Mouse (Mus musculus) heart, adult 2 months (tissue): Measurements from ENCODE around the gene Rad50. TPM values are rescaled to one million over a fixed set of nuclear protein-coding genes. Genes with fewer than 3 reads are reported as not detected.

Experiments used
- DNase-seq, 2 experiments: peaks; one replicate each; pipeline ENCODE4 v3.0.0; 2021
- H3K27ac ChIP-seq: fragments of 200-600 bp; 2 replicates; pipeline ENCODE4 v1.8.1; 2022
- H3K27me3 ChIP-seq: fragments of 200-500 bp; 2 replicates; pipeline ENCODE4 v1.6.1; 2012; ENCODE audit warnings: mild to moderate bottlenecking, low read length, inconsistent platforms, mixed read lengths; ENCODE audit not compliant: control insufficient read depth, insufficient read depth
- H3K36me3 ChIP-seq: fragments of 200-500 bp; 2 replicates; pipeline ENCODE4 v1.6.1; 2012; ENCODE audit warnings: low read length, inconsistent platforms; ENCODE audit not compliant: control insufficient read depth, insufficient read depth
- H3K4me1 ChIP-seq: fragments of 200-500 bp; 2 replicates; pipeline ENCODE4 v1.6.1; 2011; ENCODE audit warnings: low read length; ENCODE audit not compliant: control insufficient read depth, insufficient read depth
- H3K4me3 ChIP-seq: fragments of 200-600 bp; 2 replicates; pipeline ENCODE4 v1.8.1; 2022
- H3K79me2 ChIP-seq: fragments of 200-500 bp; replicated peaks from 2 replicates; pipeline ENCODE4 v1.6.1; 2012; ENCODE audit warnings: mild to moderate bottlenecking, inconsistent platforms, low read length, moderate library complexity, mixed read lengths; ENCODE audit not compliant: control insufficient read depth, insufficient read depth
- H3K9ac ChIP-seq: fragments of 200-500 bp; 2 replicates; pipeline ENCODE4 v1.6.1; 2012; ENCODE audit warnings: low read depth, mild to moderate bottlenecking, control low read depth, inconsistent platforms, low read length, mixed read lengths
- CTCF ChIP-seq: fragments of 200-600 bp; IDR thresholded peaks from 2 replicates; pipeline ENCODE4 v1.8.1; 2022; ENCODE audit warnings: antibody characterized with exemption, mild to moderate bottlenecking, moderate library complexity
- EP300 ChIP-seq: fragments of 200-500 bp; IDR thresholded peaks from 2 replicates; pipeline ENCODE4 v1.6.1; 2011; ENCODE audit warnings: low read depth, low read length, control low read depth; ENCODE audit not compliant: insufficient read depth
- POLR2A ChIP-seq: fragments of 200-500 bp; IDR thresholded peaks from 2 replicates; pipeline ENCODE4 v1.6.1; 2011; ENCODE audit warnings: mild to moderate bottlenecking, low read depth, low read length, control low read depth; ENCODE audit not compliant: insufficient read depth
- WGBS: fragments of 180-500 bp; shearing (Covaris S2); methylation state at CpG from one replicate; pipeline ENCODE4 v1.1.7; 2018; 5-methylcytosine and 5-hydroxymethylcytosine counted together
- intact Hi-C: fragments of 180-260 bp; cut with DNase I; formaldehyde crosslinking; loops from one replicate; pipeline ENCODE4 v1.15.1; 2025
- polyA plus RNA-seq: library from polyadenylated mRNA; depleted of rRNA; stranded (reverse); fragments of >200 nt; gene quantifications from 2 replicates; pipeline ENCODE4 v1.2.3, GENCODE M21; 2012; rRNA removed
- total RNA-seq, 2 experiments: library from RNA; stranded (reverse); gene quantifications; 2 replicates each; pipeline ENCODE4 v1.2.3; 2021

The Rad50 gene
- total and polyA plus RNA-seq, 3 experiments = 1.9 to 6.8 (median 6.8) TPM

DNA sequence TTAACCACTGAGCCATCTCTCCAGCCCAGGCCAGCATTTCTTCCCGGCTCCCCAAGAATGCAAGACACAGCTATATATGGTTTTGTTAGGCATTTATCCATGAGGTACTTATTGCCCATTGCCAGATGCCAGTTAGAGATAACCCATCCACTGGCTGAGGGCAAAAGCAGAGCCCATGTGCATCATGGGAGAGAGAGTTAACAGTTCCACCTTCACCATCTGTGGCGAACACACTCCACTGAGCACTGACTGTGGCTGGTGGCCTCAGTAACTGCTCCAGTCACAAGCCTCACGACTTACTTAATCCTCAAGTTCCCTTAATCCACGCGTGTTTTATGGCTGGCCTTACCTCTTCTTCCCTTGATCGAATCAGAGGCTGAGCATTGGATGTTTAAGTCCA is 97.9 kb downstream of the Rad50 start:
- H3K4me3 ChIP-seq = no peak overlapping the region
- no peaks in the 10 kb centered on the region for H3K79me2 ChIP-seq
- no peak for TF ChIP-seq CTCF
- TF ChIP-seq EP300 = no peak
- no peak for TF ChIP-seq POLR2A
- 85% methylated on average over 6 of the region's 6 CpGs for WGBS
- DNase-seq = no peak
- no peak overlapping the region for H3K9ac ChIP-seq
- no peak overlapping the region for H3K27ac ChIP-seq
- intact Hi-C loops = no loop called here
- no peaks in the 10 kb centered on the region for H3K4me1 ChIP-seq
- no peaks in the 10 kb centered on the region for H3K27me3 ChIP-seq
- no peaks in the 10 kb centered on the region for H3K36me3 ChIP-seq

DNA sequence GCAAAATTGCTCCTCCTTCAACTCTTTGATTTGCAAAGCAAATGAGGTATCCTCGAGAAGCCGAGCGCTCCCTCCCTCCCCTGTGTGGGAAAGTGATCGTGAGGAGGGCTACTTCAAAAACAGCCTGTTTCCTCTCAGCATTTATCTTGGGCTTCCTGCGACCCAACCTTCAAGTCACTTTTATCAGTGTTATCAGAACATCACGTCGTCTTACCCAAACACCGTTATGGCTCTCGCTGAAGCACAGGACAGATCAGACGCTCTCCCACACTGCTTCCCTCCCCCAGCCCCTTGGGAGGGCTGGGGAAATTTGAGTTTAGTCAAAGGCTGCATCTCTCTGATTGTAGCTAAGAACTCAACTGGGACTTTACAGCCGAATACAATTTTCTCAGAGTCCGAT is 101.5 kb downstream of the Rad50 start:
- intact Hi-C loops = no loop called here
- Histone ChIP-seq H3K4me1 (no peaks in the 10 kb centered on the region), H3K9ac (no peak overlapping the region), H3K36me3 (no peaks in the 10 kb centered on the region), H3K27ac (no peak overlapping the region), H3K4me3 (no peak overlapping the region), H3K27me3 (no peaks in the 10 kb centered on the region), H3K79me2 (no peaks in the 10 kb centered on the region)
- no peak for DNase-seq
- TF ChIP-seq CTCF (no peak), POLR2A (no peak), EP300 (no peak)
- WGBS = 15% methylated on average over 12 of the region's 12 CpGs

DNA sequence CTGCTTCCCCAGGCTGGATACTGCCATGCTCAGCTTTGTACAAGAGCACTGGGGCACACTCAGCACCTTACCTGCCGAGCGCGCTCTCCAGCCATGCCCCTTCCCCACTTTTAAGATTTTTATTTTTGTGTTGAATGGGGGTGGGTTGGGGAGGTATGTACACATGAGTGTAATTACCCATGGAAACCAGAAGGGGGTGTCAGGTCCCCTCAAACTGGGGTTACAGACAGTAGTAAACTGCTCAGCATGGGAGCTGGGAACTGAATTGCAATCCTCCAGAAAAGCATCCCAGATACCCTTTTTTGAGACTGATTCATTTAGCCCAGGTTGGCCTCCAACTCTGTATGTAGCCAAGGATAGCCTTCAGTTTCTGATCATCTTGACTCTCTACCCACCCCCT is 102.1 kb downstream of the Rad50 start:
- H3K79me2 ChIP-seq = no peaks in the 10 kb centered on the region
- H3K9ac ChIP-seq = no peak overlapping the region
- TF ChIP-seq CTCF (peak; percentile 30), EP300 (no peak), POLR2A (no peak)
- H3K4me3 ChIP-seq = no peak overlapping the region
- intact Hi-C loops = no loop called here
- H3K36me3 ChIP-seq = no peaks in the 10 kb centered on the region
- DNase-seq = no peak
- WGBS = 99% methylated on average over 3 of the region's 3 CpGs
- no peaks in the 10 kb centered on the region for H3K4me1 ChIP-seq
- no peak overlapping the region for H3K27ac ChIP-seq
- no peaks in the 10 kb centered on the region for H3K27me3 ChIP-seq

Other genes with a start within 250 kb of the Rad50 start
- gene Gm9837, start 236.8 kb downstream of the Rad50 start, total RNA-seq = not detected
- not detected in 2 replicates for gene Gm9837, start 236.8 kb downstream of the Rad50 start, polyA plus RNA-seq
- not detected for gene Gm9945, start 227.2 kb downstream of the Rad50 start, total RNA-seq
- gene Gm9945, start 227.2 kb downstream of the Rad50 start, polyA plus RNA-seq = not detected in 2 replicates
- gene Sowaha, start 227.0 kb downstream of the Rad50 start, total RNA-seq = under 1 TPM; 0.05 to 0.34 TPM
- gene Sowaha, start 227.0 kb downstream of the Rad50 start, polyA plus RNA-seq = 0.03 and 0.10 TPM in 2 replicates
- gene Sept8, start 188.1 kb downstream of the Rad50 start, total RNA-seq = 10 to 100 TPM; 25.7 to 28.2 TPM
- gene Sept8, start 188.1 kb downstream of the Rad50 start, polyA plus RNA-seq = 24.8 and 39.2 TPM in 2 replicates
- 1 to 10 TPM; 7.9 to 8.2 TPM for gene Kif3a, start 139.9 kb downstream of the Rad50 start, total RNA-seq
- gene Kif3a, start 139.9 kb downstream of the Rad50 start, polyA plus RNA-seq = 4.9 and 9.0 TPM in 2 replicates
- not detected for gene Il4, start 88.7 kb downstream of the Rad50 start, total RNA-seq
- gene Il4, start 88.7 kb downstream of the Rad50 start, polyA plus RNA-seq = 0.27 TPM in 1 of 2 replicates, not detected in the other
- gene Il13, start 72.6 kb downstream of the Rad50 start, total RNA-seq = not detected
- not detected in 2 replicates for gene Il13, start 72.6 kb downstream of the Rad50 start, polyA plus RNA-seq
- gene Il5, start 13.5 kb upstream of the Rad50 start, total RNA-seq = not detected
- 0.12 and 0.21 TPM in 2 replicates for gene Il5, start 13.5 kb upstream of the Rad50 start, polyA plus RNA-seq
- 10 to 100 TPM; 15.2 to 19.7 TPM for gene Irf1, start 62.7 kb upstream of the Rad50 start, total RNA-seq
- 20.5 and 28.6 TPM in 2 replicates for gene Irf1, start 62.7 kb upstream of the Rad50 start, polyA plus RNA-seq
- under 1 TPM in 1 of 2 experiments, not detected in 1; 0.47 TPM for gene Gm17334, start 65.9 kb upstream of the Rad50 start, total RNA-seq
- gene Gm17334, start 65.9 kb upstream of the Rad50 start, polyA plus RNA-seq = 1.4 and 1.8 TPM in 2 replicates
- 1 to 10 TPM; 2.6 TPM for gene Gm12216, start 151.9 kb upstream of the Rad50 start, total RNA-seq
- 4.4 and 5.5 TPM in 2 replicates for gene Gm12216, start 151.9 kb upstream of the Rad50 start, polyA plus RNA-seq
- 10 to 100 TPM; 20.9 to 23.7 TPM for gene Slc22a5, start 184.3 kb upstream of the Rad50 start, total RNA-seq
- 21.6 and 31.4 TPM in 2 replicates for gene Slc22a5, start 184.3 kb upstream of the Rad50 start, polyA plus RNA-seq